Mouse (Mus musculus) small intestine, adult 2 months (tissue): ENCODE measurements around the gene Pla2g4b.

ENCODE experiments used
- CTCF ChIP-seq: fragments of 200-500 bp; IDR thresholded peaks from 2 replicates; pipeline ENCODE4 v1.5.1; 2012; ENCODE audit warnings: low read depth, mild to moderate bottlenecking, control low read depth, inconsistent platforms, low read length, moderate library complexity, mixed read lengths; ENCODE audit not compliant: insufficient replicate concordance, insufficient read length; ENCODE audit errors: extremely low read depth
- POLR2A ChIP-seq: fragments of 200-500 bp; IDR thresholded peaks from 2 replicates; pipeline ENCODE4 v1.6.1; 2012; ENCODE audit warnings: low read depth, mild to moderate bottlenecking, control low read depth, inconsistent platforms, low read length, moderate library complexity

DNA sequence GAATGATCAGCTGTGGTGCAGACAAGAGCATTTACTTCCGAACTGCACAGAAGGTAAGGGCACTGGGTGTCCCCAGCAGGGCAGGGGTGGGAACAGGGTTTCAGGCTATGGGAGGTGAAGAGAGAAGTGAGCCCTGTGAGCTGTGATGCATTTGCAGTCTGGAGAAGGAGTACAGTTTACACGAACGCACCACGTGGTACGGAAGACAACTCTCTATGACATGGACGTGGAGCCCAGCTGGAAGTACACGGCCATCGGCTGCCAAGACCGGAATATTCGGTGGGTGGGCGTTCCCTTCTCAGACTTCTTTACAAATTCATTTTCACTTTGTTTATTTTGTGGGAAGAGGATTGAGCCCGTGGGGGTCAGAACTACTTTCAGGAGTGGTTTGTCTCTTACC lies 15.6 kb upstream of the Pla2g4b start:
- TF ChIP-seq CTCF (no peak), POLR2A (no peak)
